Mouse (Mus musculus): Measurements from ENCODE around the gene Gm12185.
A peak's percentile ranks its signal among the peaks of the same experiment; 100 is the strongest.
"Not testable (repeated sequence)": the region's sequence is repeated elsewhere in the genome, so short reads cannot be mapped to it uniquely, and the experiment has no call there.

Gm12185 gene

DNA sequence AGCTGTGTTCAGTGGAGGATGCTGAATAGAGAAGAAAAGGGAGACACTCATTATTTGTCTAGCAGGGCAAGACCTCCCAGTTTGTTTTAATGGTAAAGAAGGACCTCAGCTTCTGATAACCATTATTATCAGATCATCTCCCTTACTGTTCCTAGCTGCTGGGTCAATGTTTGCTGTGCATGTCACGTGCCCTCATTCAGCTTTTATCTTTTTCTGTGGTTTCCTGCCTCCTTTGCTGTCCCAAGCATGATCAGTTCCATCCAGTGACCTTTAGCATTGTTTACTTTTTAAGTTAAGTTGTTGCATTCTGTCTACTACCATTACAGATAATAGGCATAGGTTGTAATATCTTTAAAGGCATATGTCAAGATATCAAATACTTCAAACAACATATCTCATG, 83.6 kb downstream of the Gm12185 start:
- no peak for DNase-seq

DNA sequence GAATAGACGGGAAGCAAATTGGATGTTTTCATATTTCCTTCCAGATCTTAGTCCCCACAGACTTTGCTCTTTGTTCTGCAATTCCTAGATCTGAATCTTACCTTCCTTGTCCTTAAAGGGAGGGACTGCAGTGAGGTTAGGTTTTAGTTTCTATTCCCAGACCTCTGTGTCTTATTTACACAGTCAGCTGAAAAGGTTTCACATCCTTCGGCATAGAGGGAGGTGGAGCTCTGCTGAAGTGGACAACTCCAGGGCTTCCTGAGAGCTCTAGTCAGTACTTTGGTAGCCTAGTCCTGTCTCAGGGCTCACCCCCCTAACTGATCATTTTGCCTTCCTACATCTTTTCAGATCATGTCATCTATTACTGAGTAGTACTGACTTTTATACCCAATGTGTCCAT, 90.0 kb downstream of the Gm12185 start, which contains the start of gene Gm5431:
Gene Gm5431, minus strand, starts transcription at position 194 of the 400 bp plus-strand sequence.
- DNase-seq: no peak

DNA sequence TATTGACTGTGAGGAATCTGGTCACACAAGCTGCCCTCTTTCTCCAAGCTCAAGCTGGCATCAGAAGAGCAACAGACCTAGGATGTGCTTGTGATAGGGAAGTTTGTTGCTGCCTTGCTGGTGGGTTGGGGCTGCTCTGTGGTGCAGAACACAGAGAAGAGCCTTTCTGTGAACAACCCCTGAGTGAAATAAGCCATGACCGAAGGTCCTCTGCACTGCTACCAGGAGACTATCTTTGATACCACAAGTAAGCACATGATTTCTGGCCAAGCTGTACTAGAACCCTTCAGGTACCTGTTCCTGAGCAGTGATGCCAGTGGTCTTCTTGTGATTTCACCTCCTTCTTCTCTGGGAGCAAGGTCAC, 90.5 kb downstream of the Gm12185 start:
- not testable (repeated sequence) for DNase-seq

DNA sequence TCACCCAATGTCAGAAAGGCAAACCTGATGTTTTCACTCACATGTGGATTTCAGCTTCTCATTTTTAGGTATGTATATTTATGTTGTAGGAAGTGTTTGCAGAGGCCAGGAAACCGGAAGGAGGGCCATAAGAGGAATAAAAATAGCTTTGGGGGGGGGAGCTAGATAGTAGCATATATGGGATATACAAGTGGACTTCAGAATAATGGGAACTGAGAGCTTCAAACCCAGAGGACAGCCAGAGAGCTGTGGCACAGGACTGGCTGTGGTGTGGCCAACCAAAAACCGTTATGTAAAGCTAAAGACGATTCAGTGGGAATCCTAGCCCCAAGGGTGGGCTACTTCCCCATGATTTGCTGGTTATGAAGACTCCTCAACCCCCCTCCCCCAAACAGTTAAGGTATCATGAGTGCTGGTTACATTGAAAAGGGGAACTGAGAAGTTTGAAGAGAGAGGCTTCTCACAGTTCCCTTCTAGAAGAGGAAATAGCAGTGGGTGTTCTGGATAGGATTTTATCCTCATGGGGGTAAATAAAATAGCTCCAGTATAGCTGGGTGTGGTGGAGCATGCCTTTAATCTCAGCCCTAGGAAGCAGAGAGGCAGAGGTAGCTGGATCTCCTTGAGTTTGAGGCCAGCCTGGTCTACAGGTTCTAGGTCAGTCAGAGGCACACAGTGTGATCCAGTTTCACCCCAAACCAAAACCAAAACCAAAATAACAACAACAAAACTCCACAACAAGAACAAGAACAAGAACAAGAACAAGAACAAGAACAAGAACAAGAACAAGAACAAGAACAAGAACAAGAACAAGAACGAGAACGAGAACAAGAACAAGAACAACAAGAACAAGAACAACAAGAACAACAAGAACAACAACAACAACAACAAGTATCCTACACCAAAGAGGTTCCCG, 91.1 kb downstream of the Gm12185 start:
- not testable (repeated sequence) for DNase-seq

DNA sequence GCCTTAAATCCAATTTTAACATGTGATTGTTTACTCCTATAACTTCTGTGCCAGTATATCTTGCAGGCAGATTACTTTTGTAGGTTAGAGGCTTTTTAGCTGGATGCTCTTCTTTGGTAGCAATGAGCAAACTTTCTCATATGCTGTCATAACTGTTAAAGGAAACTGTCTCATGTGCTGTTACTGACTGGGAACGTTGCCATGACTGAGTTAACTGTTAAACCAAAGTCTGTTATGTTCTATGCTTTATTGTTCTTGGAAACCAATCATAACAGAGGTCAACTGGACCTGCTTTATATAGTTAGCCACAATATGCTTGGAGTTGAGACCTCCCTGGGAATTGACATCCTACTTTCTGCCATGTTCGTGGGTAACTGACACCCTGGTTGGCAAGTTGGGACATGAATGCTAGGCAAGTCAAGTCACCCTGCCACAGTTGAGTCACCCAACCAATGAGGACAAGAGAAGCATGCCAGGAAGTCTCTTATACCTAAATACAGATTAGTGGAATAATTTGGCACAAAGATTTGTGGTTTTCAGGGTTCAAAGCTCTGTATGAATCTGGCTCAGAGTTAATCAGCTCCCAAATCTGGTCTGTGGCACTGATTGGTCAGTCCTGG, 93.1 kb downstream of the Gm12185 start:
- DNase-seq: no peak

DNA sequence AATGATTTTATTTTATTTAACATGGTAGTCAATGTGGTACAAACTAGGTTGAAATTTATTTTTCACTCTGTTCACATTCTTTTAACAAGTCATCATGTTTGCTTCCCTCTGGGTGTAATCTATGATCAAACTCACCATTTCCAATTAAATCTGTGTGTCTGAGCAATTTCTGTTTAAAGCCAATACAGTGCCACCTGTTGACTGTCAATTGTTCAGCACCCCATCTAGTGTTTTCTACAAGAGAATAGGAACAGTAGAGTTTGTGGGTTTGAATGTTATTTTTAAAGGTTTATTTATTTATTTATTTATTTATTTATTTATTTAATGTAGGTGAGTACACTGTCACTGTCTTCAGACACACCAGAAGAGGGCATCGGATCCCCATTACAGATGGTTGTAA, 115.3 kb downstream of the Gm12185 start:
- DNase-seq: no peak

DNA sequence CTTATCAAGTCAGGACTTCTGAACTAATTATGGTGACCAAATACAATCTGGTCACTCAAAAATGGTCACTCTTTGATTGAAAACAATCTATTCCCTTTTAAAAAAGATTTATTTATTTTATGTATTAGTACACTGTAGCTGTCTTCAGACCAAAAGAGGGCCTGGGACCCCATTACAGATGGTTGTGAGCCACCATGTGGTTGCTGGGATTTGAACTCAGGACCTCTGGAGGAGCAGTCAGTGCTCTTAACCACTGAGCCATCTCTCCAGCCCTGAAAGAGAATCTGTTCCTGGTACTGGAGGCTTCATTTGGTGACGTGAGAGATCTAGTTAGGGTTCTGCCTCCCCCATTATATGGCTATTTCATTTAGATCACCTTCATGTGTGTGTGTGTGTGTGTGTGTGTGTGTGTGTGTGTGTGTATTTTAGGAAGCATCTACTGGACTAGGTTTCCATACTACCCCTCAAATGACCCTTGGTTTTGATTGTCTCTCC, 116.6 kb downstream of the Gm12185 start:
- not testable (repeated sequence) for DNase-seq

DNA sequence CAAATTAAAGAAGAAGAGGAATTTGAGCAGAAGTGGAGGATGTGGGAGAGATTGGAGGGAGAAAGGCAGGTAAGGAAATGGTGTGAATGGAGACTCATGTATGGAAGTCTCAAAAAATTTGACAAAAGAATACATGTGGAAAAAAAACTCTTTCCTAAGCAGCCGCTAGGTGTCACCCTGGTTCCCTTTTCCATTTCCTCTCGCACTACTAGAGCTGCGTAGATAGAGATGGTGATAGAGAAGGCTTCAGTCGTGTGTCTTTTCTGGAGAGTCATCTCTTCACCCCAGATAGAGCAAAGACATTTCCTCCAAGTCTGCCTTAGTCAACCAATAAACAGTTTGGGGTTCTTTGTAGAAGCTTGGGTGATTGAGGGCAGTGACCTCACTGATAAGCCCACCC, 117.6 kb downstream of the Gm12185 start:
- DNase-seq: no peak

DNA sequence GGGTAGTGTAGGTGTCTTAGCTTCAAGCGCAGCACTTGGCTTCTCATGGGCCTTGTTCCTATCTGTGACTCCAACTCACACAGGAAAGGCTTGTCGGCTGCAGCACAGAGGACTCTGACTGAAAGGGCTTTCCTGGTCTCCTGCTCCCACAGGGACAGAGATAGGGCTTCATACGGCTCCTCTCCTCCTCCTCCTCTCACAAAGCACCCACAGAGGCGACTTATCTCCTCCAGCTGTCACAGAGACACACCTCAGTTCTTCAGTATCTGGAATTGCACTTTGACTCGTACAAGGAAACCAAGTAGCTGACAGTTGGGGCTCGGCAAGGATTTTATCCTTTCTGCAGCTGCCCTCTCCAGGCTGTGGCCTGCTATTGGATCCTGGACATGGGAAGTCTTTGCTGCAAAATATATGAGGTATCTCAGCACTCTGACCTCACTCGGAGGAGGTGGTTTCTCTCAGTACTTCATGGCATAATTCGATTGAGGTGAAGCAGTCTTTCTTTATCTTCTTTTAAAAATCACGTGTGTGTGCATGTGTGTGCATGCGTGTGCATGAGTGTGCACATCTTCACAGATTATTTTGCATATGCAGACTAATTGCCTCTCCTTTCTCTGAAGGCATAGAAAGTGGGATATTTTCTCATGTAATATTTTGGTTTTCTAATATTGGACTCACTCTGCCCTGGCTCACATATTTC, 118.3 kb downstream of the Gm12185 start:
- no peak for DNase-seq

DNA sequence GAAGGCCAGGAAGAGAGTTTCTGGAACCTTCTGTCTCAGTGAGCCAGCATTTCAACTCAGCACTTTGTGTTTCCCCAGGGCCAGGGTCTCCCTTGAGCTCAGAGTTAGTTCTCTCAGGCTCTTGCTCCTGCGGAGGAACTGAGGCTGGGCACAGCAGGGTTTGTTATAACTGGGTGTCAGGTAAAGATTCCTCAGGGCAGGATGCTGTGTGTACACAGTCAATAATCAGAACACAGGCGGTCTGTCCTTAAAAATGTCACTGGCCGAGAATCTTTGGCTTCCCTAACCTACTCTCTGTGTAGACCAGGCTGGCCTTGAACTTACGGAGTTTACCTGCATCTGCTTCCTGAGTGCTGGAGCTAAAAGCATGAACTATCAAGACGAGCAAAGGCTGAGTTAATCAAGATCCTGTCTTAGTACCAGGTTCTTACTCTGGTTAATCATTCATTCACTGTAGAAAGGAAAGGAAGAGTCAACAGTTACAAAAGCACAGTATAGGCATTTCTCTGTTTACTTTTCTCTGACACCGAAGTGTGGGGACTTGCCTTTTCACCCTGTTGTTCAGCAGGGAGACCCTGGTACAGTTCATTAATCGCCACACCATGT, 119.2 kb downstream of the Gm12185 start:
- no peak for DNase-seq

DNA sequence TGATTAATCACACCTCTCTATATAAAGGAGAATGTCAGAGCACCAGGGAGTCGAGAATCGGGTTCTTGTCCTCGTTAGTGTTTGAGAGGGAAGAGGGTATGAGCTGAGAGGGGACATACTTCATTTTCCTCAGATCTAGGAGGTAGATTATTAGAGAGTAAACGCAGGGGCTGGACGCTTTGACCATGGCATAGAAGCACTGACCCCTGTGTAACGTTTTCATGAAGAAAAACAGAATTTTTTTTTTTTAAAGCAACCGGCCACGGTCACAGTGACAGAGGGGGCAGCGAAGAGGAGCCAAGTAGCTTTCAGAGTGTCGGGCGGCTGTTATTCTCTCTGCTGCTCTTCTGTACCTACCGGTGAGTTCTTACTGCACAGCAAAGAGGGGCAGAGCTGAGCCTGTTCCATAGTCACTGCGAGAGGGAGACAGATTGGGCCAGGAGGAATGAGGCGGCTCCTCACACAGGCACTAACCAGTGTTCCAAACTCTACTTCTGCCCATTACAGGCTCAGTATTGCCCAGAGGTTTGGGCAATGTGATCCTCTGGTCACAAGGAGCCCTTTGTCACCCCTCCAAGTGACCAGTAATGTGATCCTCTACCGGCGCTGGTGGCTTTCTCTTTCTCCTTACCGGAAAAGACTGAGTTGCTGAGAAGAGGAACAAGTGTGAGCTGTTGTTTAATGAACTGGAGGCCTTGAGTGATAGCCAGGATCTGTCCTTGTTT, 120.0 kb downstream of the Gm12185 start:
- peak; percentile 33 for DNase-seq

DNA sequence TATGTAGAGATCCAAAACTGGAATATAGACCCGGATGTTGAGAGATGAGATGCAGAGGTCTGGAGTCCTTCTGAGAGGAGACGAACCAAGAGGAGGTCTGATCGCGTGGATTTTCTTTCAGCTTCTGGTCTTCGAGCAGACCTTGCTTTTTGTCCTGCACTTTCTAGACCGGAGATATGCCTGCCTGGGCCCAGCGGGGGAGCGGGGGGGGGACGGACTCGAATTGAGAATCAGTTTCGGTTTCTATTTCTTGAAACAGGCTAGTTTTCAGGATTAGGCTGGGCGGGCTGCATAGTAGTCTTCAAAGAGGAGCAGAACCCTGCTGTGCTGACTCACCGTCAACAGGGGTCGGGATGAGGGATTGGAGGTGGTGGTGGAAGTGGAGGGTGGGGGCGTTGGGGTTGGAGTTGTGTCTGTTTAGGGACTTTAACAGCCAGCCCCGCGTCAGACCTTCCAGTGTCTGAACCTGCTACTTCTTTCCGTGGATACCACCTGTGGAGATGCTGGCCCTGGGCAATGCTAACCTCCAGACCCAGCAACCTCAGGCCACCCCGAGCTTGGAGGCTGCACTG, 120.7 kb downstream of the Gm12185 start, which contains the start of gene Irgm1:
Gene Irgm1, minus strand, starts transcription at position 483 of the 572 bp plus-strand sequence.
- DNase-seq: peak; percentile 73

DNA sequence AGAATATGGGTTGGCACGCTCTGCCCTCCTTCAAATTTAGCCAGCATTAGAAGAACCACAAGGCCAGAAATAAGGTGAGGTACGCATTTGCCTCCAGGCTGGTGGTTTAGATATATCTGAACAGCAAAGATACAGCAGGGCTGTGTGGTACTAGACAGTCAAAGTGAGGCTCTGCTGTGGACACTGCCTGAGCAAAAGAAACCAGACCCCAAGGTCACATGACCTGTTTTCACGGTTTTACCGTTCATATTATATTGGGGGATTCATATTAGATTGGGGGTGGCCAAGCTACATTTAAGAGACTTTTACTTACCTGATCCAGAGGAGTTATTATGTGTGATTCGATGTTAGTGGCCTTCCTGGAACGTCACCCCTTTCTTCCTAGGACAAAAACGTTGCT, 121.2 kb downstream of the Gm12185 start:
- DNase-seq: no peak

DNA sequence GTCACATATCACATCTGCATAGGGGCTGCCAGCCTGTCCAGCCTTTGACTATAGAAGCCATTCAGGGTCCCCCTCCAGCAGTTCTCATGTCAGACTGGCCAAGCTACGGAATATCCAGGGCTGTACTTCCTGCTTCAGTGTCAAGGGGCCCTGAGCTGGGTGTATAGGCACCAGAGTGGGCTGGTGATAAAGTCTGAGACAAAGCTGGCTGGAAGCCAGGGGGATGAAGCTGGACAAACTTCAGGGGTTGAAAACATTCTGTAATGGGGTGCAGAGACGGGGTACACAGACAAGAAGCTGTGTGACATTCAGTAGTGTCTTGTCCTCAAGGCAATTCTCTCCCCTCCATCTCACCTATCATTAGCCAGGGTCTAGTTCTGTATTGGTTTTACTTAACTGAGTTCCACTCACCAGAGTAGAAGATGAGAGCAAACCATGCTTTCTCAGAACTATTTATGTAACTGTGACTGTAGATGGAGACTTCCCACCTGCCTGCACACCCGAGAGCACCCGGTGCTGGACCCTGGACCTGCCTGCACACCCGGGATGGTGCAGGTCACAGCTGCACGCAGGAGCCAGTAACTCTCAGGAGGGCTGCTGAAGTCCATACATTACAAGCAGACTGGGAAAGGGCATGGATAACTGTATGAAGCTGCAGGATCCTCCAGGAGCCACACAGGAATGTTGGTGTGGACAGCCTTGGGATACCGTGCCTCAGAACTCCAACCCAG, 122.5 kb downstream of the Gm12185 start:
- peak; percentile 44 for DNase-seq

DNA sequence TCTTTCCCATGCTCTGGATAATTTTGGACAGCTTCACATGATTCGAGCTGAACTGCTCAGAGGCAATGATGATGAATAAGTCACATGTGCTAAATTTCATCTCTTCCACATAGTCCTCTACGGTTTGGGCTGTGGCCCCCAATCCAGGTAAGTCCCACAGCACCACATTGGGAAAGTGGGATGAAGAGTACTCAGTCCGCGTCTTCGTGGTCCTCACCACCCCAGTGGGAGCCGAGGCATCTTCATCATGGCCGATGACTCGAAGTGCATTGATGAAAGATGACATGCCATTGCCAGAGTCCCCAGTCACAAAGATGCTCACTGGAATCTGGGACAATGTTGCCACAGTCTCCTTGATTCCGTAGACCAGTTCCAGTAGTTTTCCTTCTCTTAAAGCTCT, 125.5 kb downstream of the Gm12185 start:
- no peak for DNase-seq

DNA sequence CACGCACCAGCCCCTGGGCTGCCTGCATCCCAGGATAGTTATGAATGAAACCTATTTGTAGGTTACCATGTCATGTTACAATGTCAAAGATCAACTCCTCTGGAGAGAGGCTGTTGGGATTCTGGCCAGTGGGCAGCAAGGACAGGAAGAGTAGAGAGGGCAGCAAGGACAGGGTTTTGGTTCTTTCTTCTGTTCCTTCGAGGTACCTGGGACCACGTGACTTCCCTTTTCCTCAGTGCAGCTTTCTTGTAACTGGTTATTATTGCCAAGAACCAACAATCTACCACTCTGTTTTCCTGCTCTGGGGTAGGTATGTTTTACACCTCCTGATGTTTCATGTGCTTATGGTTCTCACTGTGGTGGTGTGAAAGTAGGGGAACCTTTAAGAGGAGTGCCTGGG, 128.2 kb downstream of the Gm12185 start:
- DNase-seq: no peak

DNA sequence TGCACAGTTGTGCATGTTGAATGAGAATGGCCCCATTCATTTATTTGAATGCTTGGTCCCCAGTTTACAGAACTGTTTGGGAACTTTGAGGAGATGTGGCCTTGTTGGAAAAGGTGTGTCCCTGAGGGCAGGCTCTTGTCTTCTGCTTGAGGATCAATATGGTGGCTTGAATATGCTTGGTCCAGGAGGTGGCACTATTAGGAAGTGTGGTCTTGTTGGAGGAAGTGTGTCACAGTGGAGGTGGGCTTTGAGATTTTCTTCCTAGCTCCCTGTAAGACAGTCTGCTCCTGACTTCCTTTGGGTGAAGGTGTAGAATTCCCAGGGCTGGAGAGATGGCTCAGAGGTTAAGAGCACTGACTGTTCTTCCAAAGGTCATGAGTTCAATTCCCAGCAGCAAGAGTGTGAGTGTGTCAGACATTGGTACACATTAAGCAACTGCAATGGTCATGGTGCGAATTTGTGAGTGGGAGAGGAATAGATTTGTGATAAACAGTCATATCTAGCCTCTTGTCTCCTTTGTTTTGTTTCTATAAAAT, 129.2 kb downstream of the Gm12185 start:
- no peak for DNase-seq

DNA sequence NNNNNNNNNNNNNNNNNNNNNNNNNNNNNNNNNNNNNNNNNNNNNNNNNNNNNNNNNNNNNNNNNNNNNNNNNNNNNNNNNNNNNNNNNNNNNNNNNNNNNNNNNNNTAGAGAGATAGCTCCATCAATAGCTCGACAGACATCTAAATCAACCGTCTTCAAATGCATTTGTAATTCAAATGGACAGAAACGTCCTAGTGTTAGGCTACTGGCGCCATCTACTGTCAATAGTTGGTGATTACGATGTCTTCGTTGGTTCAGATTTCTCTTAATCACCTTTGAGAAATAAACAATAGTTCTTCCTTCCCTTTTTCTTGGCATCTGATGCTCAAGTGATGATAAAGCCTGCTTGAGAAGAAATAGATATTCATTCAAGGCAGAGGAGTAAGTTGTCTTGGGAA, 133.0 kb downstream of the Gm12185 start:
- no peak for DNase-seq
